Mouse (Mus musculus): Measurements from ENCODE around the gene Hrh2. TPM values are rescaled to one million over a fixed set of nuclear protein-coding genes. Genes with fewer than 3 reads are reported as not detected.

The Hrh2 gene
- total RNA-seq, 1 experiment from 2014 or later: 31.4 TPM

GRCm38 (mm10) chr13:54249007-54249406, 57.1 kb downstream of the Hrh2 start:
- no peak for ATAC-seq (ENCODE audit: extremely low read depth, insufficient number of reproducible peaks, low FRiP score, poor library complexity, severe bottlenecking)

GRCm38 (mm10) chr13:54250346-54250745, 58.4 kb downstream of the Hrh2 start:
- no peak for ATAC-seq (ENCODE audit: extremely low read depth, insufficient number of reproducible peaks, low FRiP score, poor library complexity, severe bottlenecking)

GRCm38 (mm10) chr13:54251541-54252225, 59.8 kb downstream of the Hrh2 start:
- no peak for ATAC-seq (ENCODE audit: extremely low read depth, insufficient number of reproducible peaks, low FRiP score, poor library complexity, severe bottlenecking)

GRCm38 (mm10) chr13:54257580-54258223, 65.8 kb downstream of the Hrh2 start:
- no peak for ATAC-seq (ENCODE audit: extremely low read depth, insufficient number of reproducible peaks, low FRiP score, poor library complexity, severe bottlenecking)

GRCm38 (mm10) chr13:54258231-54258743, 66.4 kb downstream of the Hrh2 start:
- no peak for ATAC-seq (ENCODE audit: extremely low read depth, insufficient number of reproducible peaks, low FRiP score, poor library complexity, severe bottlenecking)

GRCm38 (mm10) chr13:54260318-54260717, 68.4 kb downstream of the Hrh2 start:
- ATAC-seq (ENCODE audit: extremely low read depth, insufficient number of reproducible peaks, low FRiP score, poor library complexity, severe bottlenecking): no peak

- no peak for ATAC-seq (ENCODE audit: extremely low read depth, insufficient number of reproducible peaks, low FRiP score, poor library complexity, severe bottlenecking)
Measured at GRCm38 (mm10) chr13:54262741-54263510, 71.0 kb downstream of the Hrh2 start.

GRCm38 (mm10) chr13:54263641-54264040, 71.7 kb downstream of the Hrh2 start:
- no peak for ATAC-seq (ENCODE audit: extremely low read depth, insufficient number of reproducible peaks, low FRiP score, poor library complexity, severe bottlenecking)

GRCm38 (mm10) chr13:54266472-54266871, 74.5 kb downstream of the Hrh2 start:
- ATAC-seq (ENCODE audit: extremely low read depth, insufficient number of reproducible peaks, low FRiP score, poor library complexity, severe bottlenecking): no peak

- no peak for ATAC-seq (ENCODE audit: extremely low read depth, insufficient number of reproducible peaks, low FRiP score, poor library complexity, severe bottlenecking)
Measured at GRCm38 (mm10) chr13:54269087-54269486, 77.2 kb downstream of the Hrh2 start.

- ATAC-seq (ENCODE audit: extremely low read depth, insufficient number of reproducible peaks, low FRiP score, poor library complexity, severe bottlenecking): no peak
Measured at GRCm38 (mm10) chr13:54269628-54270027, 77.7 kb downstream of the Hrh2 start.

- ATAC-seq (ENCODE audit: extremely low read depth, insufficient number of reproducible peaks, low FRiP score, poor library complexity, severe bottlenecking): no peak
Measured at GRCm38 (mm10) chr13:54272076-54272475, 80.1 kb downstream of the Hrh2 start.

- no peak for ATAC-seq (ENCODE audit: extremely low read depth, insufficient number of reproducible peaks, low FRiP score, poor library complexity, severe bottlenecking)
Measured at GRCm38 (mm10) chr13:54277406-54277805, 85.5 kb downstream of the Hrh2 start.

GRCm38 (mm10) chr13:54280366-54280765, 88.4 kb downstream of the Hrh2 start:
- no peak for ATAC-seq (ENCODE audit: extremely low read depth, insufficient number of reproducible peaks, low FRiP score, poor library complexity, severe bottlenecking)

GRCm38 (mm10) chr13:54281149-54281548, 89.2 kb downstream of the Hrh2 start:
- no peak for ATAC-seq (ENCODE audit: extremely low read depth, insufficient number of reproducible peaks, low FRiP score, poor library complexity, severe bottlenecking)

- ATAC-seq (ENCODE audit: extremely low read depth, insufficient number of reproducible peaks, low FRiP score, poor library complexity, severe bottlenecking): no peak
Measured at GRCm38 (mm10) chr13:54281623-54282022, 89.7 kb downstream of the Hrh2 start.

- ATAC-seq (ENCODE audit: extremely low read depth, insufficient number of reproducible peaks, low FRiP score, poor library complexity, severe bottlenecking): no peak
Measured at GRCm38 (mm10) chr13:54282149-54282860, 90.4 kb downstream of the Hrh2 start.

- ATAC-seq (ENCODE audit: extremely low read depth, insufficient number of reproducible peaks, low FRiP score, poor library complexity, severe bottlenecking): no peak
Measured at GRCm38 (mm10) chr13:54282861-54283206, 90.9 kb downstream of the Hrh2 start.

Data from neutrophil, adult 5-6 weeks (primary cell).